Mouse (Mus musculus) cortical plate, adult 2 months (tissue): Measurements from ENCODE around the gene Ust. TPM values are rescaled to one million over a fixed set of nuclear protein-coding genes. Genes with fewer than 3 reads are reported as not detected.

Source experiments
- H3K27ac ChIP-seq: fragments of 200-500 bp; 2 replicates; pipeline ENCODE4 v1.5.1; 2012; ENCODE audit warnings: low read length, control low read depth, inconsistent platforms; ENCODE audit not compliant: insufficient read depth
- H3K4me1 ChIP-seq: fragments of 200-500 bp; 2 replicates; pipeline ENCODE4 v1.6.1; 2011; ENCODE audit warnings: low read length; ENCODE audit not compliant: control insufficient read depth, insufficient read depth
- H3K4me3 ChIP-seq: fragments of 200-500 bp; 2 replicates; pipeline ENCODE4 v1.5.1; 2011; ENCODE audit warnings: mild to moderate bottlenecking, low read length, control low read depth; ENCODE audit not compliant: insufficient read depth
- CTCF ChIP-seq: fragments of 200-500 bp; IDR thresholded peaks from 2 replicates; pipeline ENCODE4 v1.5.1; 2011; ENCODE audit warnings: mild to moderate bottlenecking, control low read depth, low read length; ENCODE audit not compliant: insufficient read depth; ENCODE audit errors: extremely low read depth
- POLR2A ChIP-seq: fragments of 200-500 bp; IDR thresholded peaks from 2 replicates; pipeline ENCODE4 v1.6.1; 2011; ENCODE audit warnings: mild to moderate bottlenecking, low read length, control low read depth; ENCODE audit not compliant: insufficient read depth; ENCODE audit errors: extremely low read depth
- polyA plus RNA-seq: library from polyadenylated mRNA; depleted of rRNA; stranded (reverse); fragments of >200 nt; gene quantifications from 2 replicates; pipeline ENCODE4 v1.2.3, GENCODE M21; 2012

Gene Ust
- polyA plus RNA-seq, 1 experiment: 10.2 TPM

DNA sequence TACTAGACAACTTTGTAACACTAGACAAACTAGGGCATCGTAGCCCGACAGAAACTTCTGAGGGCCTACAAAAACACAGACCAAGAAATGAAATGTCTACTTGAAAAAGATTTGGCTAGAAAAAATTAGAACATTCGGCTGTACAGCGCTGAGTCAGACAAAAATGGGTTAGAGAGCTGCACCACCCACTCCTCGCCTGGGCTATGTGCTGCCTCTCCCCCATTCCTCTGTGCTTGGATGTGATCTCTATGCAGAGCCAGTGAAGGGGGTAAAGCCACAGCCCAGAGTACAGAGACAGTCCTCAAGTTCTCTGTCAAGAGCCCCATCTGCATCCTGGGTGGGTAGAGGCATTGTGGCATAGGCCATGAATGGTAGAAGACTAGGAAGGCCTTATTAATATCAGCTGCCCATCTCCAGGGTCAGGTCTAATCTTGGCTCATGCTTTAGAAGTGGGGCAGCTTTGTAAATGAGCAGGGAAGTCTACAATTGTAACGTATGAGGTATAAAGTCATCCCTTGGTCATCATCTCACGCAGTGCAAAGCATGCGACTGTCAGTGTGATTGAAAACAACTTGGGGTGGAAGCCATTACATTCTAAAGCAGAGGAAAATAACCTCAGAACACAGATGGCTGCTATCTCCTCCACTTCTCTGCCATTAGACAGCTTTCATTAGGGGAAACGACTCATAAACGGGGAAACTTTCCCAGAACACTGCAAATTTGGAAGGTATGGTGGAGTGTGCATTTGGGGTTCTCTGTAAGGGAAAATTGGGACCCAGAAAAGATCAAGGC is 281.6 kb downstream of the Ust start:
- Histone ChIP-seq H3K4me3 (no peak overlapping the region), H3K4me1 (peaks cover 4% of the 10 kb centered on the region), H3K27ac (no peak overlapping the region)
- TF ChIP-seq CTCF (no peak), POLR2A (no peak)

DNA sequence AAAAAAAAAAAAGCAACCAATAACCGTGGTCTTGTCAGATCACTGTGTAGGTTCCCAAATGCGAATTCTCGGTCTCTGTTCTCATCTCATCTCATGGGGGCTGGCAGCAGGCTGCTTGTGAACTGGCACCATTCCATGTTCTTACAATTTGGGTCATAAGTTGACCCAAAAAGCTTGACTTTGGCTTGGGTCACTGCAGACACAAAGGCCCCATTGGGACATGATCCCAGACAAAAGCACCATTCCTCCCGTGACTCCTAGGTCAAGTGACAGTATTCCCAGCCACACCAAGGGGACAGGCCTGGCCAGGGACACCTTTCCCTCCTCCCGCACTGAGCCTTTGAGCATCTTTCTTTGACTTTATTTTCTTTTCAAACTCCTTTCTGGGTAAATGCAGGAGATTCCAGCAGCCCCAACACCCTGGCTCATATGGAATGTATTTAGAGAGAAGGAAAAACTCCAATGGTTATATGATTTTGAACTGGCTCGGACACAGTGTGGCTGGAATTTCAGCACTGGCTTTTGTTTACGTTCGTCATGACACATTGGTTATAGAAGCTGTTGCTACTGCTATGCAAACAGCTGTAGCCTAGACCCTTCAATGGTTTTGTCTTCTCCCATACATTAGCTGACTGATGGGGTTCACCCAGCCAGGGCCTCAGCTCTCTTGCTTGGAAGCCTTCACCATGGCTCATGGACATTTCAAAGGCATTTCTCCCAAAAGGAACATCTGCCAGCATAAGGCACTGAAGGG is 285.3 kb downstream of the Ust start:
- Histone ChIP-seq H3K27ac (no peak overlapping the region), H3K4me1 (peaks cover 4% of the 10 kb centered on the region), H3K4me3 (no peak overlapping the region)
- no peak for TF ChIP-seq POLR2A
- TF ChIP-seq CTCF: no peak

DNA sequence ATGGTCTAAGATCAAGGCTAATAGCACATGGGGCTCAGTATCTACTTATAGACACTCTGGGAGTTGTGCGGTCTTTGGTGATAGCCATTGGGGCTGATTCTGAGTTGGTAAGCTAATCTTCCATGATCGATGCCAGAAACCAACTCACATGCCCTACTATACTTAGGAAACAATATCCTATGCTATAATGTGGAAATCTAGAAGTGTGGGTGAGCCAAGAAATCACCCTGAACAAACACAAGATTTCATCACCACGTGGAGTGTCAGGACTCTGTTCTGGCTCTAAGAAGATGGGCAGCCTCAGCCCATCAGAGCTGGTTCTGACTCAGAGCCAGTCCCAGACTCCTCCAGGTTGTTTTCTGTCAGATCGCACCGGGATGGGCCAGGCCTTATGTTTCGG is 286.1 kb downstream of the Ust start:
- Histone ChIP-seq H3K4me1 (peaks cover 6% of the 10 kb centered on the region), H3K27ac (no peak overlapping the region), H3K4me3 (no peak overlapping the region)
- TF ChIP-seq POLR2A (no peak), CTCF (no peak)

DNA sequence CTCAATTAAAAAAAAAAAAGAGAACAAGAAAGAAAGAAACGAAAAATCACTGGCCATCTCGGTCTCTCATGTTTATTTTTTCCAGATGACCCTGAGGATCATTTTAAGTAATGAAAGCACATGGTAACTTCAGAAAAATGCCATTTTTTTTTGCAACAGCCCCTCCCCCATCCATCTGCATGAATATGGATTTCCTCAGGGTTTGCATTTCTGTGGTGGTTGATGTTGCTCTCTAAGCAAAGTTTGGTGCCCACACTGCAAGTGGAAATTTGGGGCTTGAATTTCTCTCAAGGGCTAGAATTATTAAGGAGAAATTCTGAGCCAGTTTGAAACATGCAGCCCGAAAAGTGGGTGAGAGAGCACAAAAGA is 290.3 kb downstream of the Ust start:
- TF ChIP-seq CTCF (no peak), POLR2A (no peak)
- H3K4me3 ChIP-seq: no peak overlapping the region
- 0 out of 2 replicates have a peak overlapping the region, but pooled peaks have one; percentile 50 for H3K27ac ChIP-seq

DNA sequence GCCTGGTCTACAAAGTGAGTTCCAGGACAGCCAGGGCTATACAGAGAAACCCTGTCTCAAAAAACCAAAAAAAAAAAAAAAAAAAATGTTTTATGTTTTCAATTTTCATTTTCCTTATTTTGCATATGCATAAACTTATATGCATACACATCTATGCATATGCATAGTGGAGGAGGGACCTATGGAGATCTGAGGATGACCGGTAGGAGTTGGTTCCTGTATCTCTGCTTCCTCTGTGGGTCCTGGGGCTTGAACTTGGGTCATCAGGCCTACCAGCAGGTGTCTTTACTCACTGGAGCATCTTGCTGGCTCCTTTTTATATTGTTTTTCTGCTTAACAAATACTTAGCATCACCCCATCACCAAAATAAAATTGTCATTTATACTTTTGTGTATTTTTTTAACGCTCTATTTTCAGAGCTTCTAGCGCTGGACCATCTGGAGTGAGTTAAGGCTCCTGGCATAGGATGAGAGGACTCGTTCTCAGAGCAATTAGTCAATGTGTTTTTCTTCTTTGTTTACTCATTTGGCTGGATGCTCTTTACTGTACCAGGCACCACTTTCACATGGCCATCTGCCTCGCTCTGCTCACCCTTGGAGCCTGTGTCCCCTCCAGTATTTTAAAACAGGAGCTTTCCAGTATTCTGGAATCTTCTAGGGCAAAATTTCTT is 290.8 kb downstream of the Ust start:
- no peak overlapping the region for H3K27ac ChIP-seq
- TF ChIP-seq POLR2A (no peak), CTCF (no peak)
- H3K4me1 ChIP-seq: peaks cover 1% of the 10 kb centered on the region; the same call in 1 of the 2 replicates
- H3K4me3 ChIP-seq: no peak overlapping the region

More for the DNA sequence above, 290.3 kb downstream of the Ust start:
- H3K4me1 ChIP-seq: peaks cover 1% of the 10 kb centered on the region; the same call in 1 of the 2 replicates

DNA sequence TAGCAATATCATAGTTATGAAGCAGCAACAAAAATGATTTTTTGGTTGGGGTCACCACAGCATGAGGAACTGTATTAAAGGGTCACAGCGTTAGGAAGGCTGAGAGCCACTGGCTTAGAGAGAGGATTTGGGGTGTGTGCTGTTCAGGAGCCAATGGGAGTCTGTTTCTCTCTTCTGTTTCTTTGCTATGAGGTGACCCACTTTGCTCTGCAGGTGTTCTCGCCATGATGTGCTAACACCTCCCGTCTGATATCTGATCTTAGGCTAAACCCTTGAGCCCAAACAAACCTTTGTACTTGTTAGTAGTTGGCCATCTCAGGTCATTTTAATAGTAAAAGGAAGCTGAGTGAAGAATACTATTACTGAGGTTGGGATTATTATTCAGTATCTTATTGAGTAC is 292.0 kb downstream of the Ust start:
- Histone ChIP-seq H3K27ac (no peak overlapping the region), H3K4me1 (peaks cover 1% of the 10 kb centered on the region; the same call in 1 of the 2 replicates), H3K4me3 (no peak overlapping the region)
- TF ChIP-seq POLR2A (no peak), CTCF (no peak)

DNA sequence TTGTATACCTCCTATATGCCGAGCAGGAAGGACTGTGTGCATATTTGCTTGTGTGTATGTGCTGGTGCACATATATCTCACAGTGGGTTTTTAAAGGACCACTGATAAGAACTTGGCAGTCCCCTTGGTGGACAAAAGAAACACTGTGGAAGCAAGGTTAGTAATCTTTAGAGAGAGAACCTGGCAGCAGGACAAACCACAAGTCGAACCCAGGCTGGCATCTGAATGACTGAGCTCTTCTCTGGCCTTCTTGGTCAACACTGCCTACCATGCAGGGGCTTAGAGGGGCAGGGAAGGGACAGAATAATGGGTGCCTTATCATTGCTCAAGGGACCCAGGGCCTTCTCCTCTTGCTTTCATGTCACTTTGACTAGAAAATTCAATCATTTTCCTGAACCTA is 294.0 kb downstream of the Ust start:
- Histone ChIP-seq H3K27ac (no peak overlapping the region), H3K4me1 (peaks cover 1% of the 10 kb centered on the region; the same call in 1 of the 2 replicates), H3K4me3 (no peak overlapping the region)
- TF ChIP-seq CTCF: no peak
- no peak for TF ChIP-seq POLR2A

DNA sequence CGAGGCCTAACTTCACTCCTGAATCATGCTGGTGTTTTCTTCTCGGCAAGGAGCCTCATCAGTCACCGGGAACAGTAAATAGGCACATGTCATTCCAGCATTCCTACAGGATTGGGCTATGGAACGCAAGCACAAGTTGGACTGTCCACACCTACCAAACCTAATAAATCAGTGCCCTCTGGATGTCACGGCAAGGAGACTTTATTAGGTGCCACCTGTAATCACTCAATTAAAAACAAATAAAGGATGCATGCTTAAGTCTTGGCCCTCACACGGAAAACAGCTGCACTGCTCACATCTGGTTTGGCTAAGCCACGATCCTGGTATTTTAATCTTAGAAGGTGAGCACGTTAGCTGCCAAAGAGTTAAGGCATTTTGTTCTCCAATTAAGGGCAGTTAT is 294.6 kb downstream of the Ust start:
- Histone ChIP-seq H3K4me1 (peaks cover 1% of the 10 kb centered on the region; the same call in 1 of the 2 replicates), H3K27ac (no peak overlapping the region), H3K4me3 (no peak overlapping the region)
- TF ChIP-seq CTCF (no peak), POLR2A (no peak)

DNA sequence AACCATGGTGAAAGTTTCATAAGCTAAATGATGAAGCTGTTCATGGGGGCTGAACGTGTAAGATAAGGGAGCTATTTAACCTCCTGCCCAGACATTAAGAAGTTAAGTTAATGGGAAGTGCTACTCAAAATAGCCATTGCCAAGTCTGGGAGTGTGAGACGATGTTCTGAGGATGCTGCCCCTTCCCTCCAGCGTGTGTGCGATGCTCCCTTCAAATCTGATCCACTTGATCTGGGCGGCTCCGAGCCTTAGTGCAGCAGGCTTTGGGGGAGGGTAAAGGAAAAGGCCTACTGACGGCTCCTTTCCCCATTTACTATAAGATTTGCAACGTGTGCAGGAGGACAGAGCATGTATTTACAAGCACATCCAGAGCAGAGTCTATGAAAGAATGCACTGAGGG is 301.7 kb downstream of the Ust start:
- H3K27ac ChIP-seq: no peak overlapping the region
- H3K4me1 ChIP-seq: 0 out of 2 replicates have a peak, but pooled peaks cover 1% of the 10 kb centered on the region
- no peak overlapping the region for H3K4me3 ChIP-seq
- TF ChIP-seq POLR2A (no peak), CTCF (no peak)
